Mouse (Mus musculus) forebrain, embryonic 15.5 days (tissue): Measurements from ENCODE around the gene Timmdc1. TPM values are rescaled to one million over a fixed set of nuclear protein-coding genes. Genes with fewer than 3 reads are reported as not detected.
A peak's percentile ranks its signal among the peaks of the same experiment; 100 is the strongest.

Source experiments
- ATAC-seq: fragments of 200-750 bp; cut with Nextera tagmentation; replicated peaks from 2 replicates; pipeline ENCODE4 v1.8.0; 2017; ENCODE audit warnings: mild to moderate bottlenecking, moderate TSS enrichment, moderate library complexity
- H3K27ac ChIP-seq: fragments of 300-500 bp; sonication (generic); replicated peaks from 2 replicates; pipeline ENCODE4 v1.5.1; 2015; ENCODE audit warnings: mild to moderate bottlenecking, inconsistent platforms
- H3K27me3 ChIP-seq: fragments of 300-500 bp; sonication (generic); 2 replicates; pipeline ENCODE4 v1.6.1; 2015; ENCODE audit warnings: inconsistent platforms
- H3K36me3 ChIP-seq: fragments of 300-500 bp; sonication (generic); 2 replicates; pipeline ENCODE4 v1.6.1; 2015; ENCODE audit warnings: mild to moderate bottlenecking, inconsistent platforms
- H3K4me1 ChIP-seq: fragments of 300-500 bp; sonication (generic); 2 replicates; pipeline ENCODE4 v1.6.1; 2015; ENCODE audit warnings: inconsistent platforms
- H3K4me2 ChIP-seq: fragments of 300-500 bp; sonication (generic); replicated peaks from 2 replicates; pipeline ENCODE4 v1.6.1; 2015; ENCODE audit warnings: mild to moderate bottlenecking, inconsistent platforms
- H3K4me3 ChIP-seq: fragments of 300-500 bp; sonication (generic); 2 replicates; pipeline ENCODE4 v1.5.1; 2015; ENCODE audit warnings: mild to moderate bottlenecking, inconsistent platforms
- H3K9ac ChIP-seq: fragments of 300-500 bp; sonication (generic); replicated peaks from 2 replicates; pipeline ENCODE4 v1.6.1; 2015; ENCODE audit warnings: mild to moderate bottlenecking, inconsistent platforms
- H3K9me3 ChIP-seq: fragments of 300-500 bp; sonication (generic); 2 replicates; pipeline ENCODE4 v1.6.1; 2016; ENCODE audit warnings: inconsistent platforms
- WGBS: fragments of 180-500 bp; shearing (Covaris S2); methylation state at CpG from one replicate; pipeline ENCODE4 v1.1.7; 2015; ENCODE audit warnings: mixed read lengths; 5-methylcytosine and 5-hydroxymethylcytosine counted together
- polyA plus RNA-seq: library from polyadenylated mRNA; unstranded; fragments of >200 nt; fragmentation: Nextera tagmentation; extraction: Ambion mirVana; gene quantifications from 2 replicates; pipeline ENCODE4 v1.2.1, GENCODE M21; 2015

Timmdc1 gene
- polyA plus RNA-seq, 1 experiment from 2014 or later: 39.3 TPM

DNA sequence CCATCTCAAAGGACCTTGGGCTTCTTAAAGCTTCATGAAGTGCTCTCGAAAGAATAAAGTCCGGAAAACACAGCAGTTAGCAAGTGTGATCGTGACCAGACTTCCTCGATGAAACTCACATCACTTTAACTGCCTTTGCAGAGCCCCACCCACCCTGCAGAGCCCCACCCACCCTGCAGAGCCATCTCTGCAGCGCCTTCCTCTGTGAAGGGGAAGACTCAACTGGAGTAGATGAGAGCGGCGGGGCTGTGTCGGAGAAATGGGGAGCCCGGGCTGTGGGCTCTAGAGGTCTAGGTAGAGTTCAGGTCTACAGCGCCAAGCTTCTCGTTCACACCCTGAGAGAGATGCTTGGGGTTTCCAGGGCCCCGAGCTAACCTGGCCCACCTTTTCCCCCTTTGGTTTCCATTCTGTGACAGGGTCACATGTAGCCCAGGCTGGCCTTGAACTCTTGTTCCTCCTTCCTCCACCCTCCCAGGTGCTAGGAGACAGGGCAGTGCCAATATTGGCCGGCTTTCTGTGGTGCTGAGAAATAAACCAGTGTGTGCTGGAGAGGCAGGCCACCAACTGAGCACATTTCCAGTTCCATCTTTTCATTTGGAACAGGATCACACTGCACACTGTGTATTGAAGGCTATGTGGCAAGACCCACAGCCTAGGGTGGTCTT is 16.4 kb upstream of the Timmdc1 start:
- no peak for ATAC-seq
- WGBS: 91% methylated on average over 13 of the region's 13 CpGs
- Histone ChIP-seq H3K27me3 (no peaks in the 10 kb centered on the region), H3K9ac (no peak overlapping the region), H3K36me3 (peaks cover 74% of the 10 kb centered on the region), H3K27ac (no peak overlapping the region), H3K4me2 (no peak overlapping the region), H3K9me3 (no peaks in the 10 kb centered on the region), H3K4me1 (no peaks in the 10 kb centered on the region), H3K4me3 (no peak overlapping the region)

DNA sequence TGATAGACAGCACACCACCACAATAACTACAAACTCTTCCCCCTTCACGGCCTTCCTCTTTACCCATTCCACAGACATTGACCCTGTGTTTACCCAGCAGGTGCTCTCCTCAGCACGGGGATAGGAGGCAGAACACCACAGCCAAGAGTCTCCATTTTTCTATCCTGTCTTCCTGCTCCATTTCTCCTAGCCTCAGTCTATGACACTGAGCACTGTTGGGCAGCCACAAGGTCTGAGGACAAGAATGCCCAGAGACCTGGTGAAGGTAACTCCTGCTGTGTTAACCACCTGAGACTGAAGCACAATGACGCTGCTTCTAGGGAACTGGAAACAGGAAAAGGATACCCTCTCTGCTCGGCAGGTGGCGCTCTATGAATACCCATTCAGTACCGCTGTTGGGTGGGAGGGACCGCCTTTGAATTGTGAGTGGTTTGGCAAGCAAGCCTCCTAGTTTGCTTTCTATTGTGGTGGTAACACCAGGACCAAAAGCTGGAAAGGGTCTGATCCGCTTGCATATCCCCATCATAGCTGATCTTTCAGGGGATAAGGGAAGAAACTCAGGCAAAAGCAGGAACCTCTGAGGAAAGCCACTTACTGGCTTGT is 14.2 kb upstream of the Timmdc1 start:
- Histone ChIP-seq H3K27ac (no peak overlapping the region), H3K4me2 (no peak overlapping the region), H3K9ac (no peak overlapping the region), H3K27me3 (no peaks in the 10 kb centered on the region), H3K4me1 (no peaks in the 10 kb centered on the region), H3K4me3 (no peak overlapping the region), H3K36me3 (peaks cover 75% of the 10 kb centered on the region), H3K9me3 (no peaks in the 10 kb centered on the region)
- WGBS: 37% methylated on average over 8 of the region's 8 CpGs
- peak; percentile 60 for ATAC-seq

DNA sequence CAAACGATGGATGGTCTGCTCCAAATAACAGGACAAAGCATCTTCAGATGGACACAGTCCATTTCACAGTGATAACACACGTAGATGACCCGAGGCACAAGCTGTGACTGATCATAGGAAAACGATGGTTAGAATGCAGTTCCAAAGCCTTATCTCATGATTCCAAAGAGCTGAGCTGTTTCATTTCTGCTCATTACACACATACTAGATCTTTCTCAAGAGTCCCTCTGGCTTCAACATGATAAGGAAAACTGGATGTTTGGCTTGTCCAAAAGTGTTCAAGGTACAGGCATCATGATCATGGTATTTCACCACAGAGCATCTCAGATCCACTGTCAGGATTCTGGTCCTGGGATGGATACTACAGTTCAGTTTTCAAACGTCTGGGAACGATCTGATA is 3.8 kb upstream of the Timmdc1 start:
- no peak for ATAC-seq
- WGBS: 91% methylated on average over 6 of the region's 6 CpGs

DNA sequence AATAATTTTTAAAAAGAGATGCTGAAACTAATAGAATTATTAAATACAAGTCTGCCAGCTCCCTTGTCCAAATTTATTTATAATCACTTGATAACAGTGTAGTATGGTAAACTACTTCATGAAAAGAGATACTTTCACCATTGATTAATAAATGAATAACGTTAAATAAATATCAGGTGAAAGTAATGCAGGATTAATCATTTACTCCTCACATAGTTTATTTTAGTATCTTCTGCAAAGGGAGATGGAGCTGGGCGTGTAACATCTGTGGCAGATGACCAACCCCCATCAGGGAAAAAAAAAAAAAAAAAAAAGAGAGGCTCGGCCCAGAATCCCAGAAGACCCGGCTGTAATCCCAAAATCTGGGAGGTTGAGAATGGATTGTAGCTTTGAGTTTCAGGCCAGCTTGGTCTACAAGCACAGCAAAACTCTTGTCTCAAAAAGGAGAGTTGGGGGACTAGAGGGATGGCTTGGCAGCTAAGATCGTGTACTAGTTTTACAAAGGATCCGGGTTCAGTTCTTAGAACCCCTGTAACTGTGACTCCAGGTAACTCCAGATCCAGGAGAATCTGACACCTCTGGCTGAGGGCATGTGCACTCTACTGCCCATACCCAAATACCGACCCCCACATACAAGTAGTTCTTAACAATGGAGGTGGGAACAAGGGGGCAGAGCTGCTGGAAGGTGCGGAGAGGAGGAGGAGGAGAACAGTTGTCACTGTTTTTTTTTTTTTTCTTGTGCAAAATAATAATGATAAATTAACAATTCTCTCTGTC is 1.1 kb downstream of the Timmdc1 start:
- WGBS: 37% methylated on average over 8 of the region's 8 CpGs
- Histone ChIP-seq H3K9ac (peak overlapping the region; percentile 99), H3K27me3 (no peaks in the 10 kb centered on the region), H3K4me2 (peak overlapping the region; percentile 58), H3K27ac (no peak overlapping the region), H3K9me3 (no peaks in the 10 kb centered on the region), H3K4me1 (peaks cover 19% of the 10 kb centered on the region), H3K4me3 (peak overlapping the region; percentile 99), H3K36me3 (peaks cover 42% of the 10 kb centered on the region)
- no peak for ATAC-seq

More for the DNA sequence above, 3.8 kb upstream of the Timmdc1 start:
- Histone ChIP-seq H3K27me3 (no peaks in the 10 kb centered on the region), H3K4me3 (no peak overlapping the region), H3K4me1 (peaks cover 14% of the 10 kb centered on the region), H3K9me3 (no peaks in the 10 kb centered on the region), H3K9ac (no peak overlapping the region), H3K27ac (no peak overlapping the region), H3K36me3 (peaks cover 70% of the 10 kb centered on the region), H3K4me2 (no peak overlapping the region)

DNA sequence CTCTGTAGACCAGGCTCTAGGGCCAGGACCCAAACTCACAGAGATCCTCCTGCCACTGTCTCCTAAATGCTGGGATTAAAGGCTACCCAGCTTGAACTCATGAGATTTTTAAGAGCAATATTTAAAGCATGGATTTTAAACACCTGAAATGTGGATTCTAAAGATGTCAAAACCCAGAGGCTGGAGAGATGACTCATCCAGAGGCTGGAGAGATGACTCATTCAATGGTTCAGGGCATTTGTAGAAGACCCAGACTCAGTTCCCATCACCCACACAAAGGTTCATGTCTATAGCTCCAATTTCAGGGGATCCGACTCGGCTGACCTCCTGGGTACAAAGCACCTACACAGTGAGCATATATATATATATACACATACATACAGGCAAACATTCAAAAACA is 3.3 kb downstream of the Timmdc1 start:
- no peak overlapping the region for H3K27ac ChIP-seq
- H3K9ac ChIP-seq: no peak overlapping the region
- ATAC-seq: no peak
- H3K27me3 ChIP-seq: no peaks in the 10 kb centered on the region
- peaks cover 34% of the 10 kb centered on the region for H3K36me3 ChIP-seq
- no peak overlapping the region for H3K4me2 ChIP-seq
- H3K4me3 ChIP-seq: no peak overlapping the region
- H3K4me1 ChIP-seq: peaks cover 19% of the 10 kb centered on the region
- no peaks in the 10 kb centered on the region for H3K9me3 ChIP-seq
- 93% methylated on average over 2 of the region's 2 CpGs for WGBS

DNA sequence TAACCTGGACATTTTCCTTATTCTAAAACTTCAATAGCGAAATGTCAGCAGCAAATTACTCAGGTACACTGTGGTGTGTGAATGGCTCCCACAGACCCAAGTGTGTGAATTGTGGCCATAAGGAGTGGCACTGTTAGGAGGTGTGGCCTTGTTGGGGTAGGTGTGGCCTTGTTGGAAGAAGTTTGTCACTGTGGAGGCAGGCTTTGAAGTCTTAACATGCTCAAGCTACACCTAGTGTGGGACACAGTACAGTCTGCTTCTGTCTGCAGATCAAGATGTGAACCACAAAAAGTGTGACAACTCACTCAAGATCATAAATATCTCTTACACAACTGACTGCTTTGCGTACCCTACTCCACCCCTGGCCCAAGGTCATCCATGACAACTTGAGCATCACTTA is 11.6 kb downstream of the Timmdc1 start:
- 99% methylated on average over 2 of the region's 2 CpGs for WGBS
- H3K36me3 ChIP-seq: peaks cover 57% of the 10 kb centered on the region
- no peaks in the 10 kb centered on the region for H3K9me3 ChIP-seq
- H3K27me3 ChIP-seq: no peaks in the 10 kb centered on the region
- ATAC-seq: no peak
- H3K9ac ChIP-seq: no peak overlapping the region
- H3K4me1 ChIP-seq: no peaks in the 10 kb centered on the region
- H3K4me3 ChIP-seq: no peak overlapping the region
- H3K27ac ChIP-seq: no peak overlapping the region
- no peak overlapping the region for H3K4me2 ChIP-seq

DNA sequence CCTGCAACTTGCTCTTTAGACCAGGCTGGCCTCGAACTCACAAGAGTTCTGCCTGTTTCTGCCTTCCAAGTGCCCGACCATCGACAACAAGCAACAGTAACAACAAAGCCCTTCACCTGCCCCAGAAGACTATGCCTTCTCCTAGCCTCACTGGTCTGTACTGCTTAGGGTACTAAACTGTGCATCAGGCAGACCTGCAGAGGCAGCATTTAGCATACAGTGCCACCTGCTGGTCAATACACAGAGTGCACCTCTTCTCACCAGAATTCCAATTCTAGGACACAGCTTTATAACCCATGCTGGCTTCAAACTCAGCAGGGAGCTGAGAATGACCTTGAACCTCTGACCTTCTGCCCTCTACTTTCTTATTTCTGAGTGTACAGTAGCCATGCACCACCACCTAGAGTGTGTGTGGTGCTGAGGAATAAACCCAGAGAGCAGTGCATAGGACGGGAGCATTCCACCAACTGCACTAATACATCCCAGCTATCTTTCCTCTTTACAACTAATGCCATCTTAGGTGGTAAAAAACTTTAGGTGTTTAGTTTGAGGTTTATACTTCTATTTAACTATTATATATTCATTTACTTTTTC is 16.3 kb downstream of the Timmdc1 start:
- no peaks in the 10 kb centered on the region for H3K4me1 ChIP-seq
- H3K9ac ChIP-seq: no peak overlapping the region
- ATAC-seq: peak; percentile 91
- no peak overlapping the region for H3K27ac ChIP-seq
- H3K9me3 ChIP-seq: no peaks in the 10 kb centered on the region
- H3K27me3 ChIP-seq: no peaks in the 10 kb centered on the region
- H3K4me3 ChIP-seq: no peak overlapping the region
- no peak overlapping the region for H3K4me2 ChIP-seq
- H3K36me3 ChIP-seq: peaks cover 57% of the 10 kb centered on the region
- WGBS: 73% methylated on average over 4 of the region's 4 CpGs

DNA sequence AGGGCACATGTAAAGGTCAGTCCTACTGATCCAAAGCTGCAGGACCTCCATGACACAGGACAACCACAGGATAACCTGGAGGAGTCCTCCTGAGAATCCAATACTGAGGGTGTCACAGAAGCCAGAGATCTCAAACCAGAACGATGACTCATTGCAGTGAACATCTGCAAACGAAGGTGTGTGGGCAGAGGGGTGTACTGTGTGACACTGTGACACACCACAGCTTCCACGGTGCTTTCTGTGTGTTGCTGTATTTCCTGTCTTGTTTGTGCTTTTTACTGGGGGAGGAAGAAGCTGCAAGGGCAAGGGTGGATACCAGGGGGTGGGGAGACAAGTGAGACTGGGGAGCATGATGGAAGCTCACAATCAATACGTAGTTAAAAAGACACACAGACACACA is 18.9 kb downstream of the Timmdc1 start:
- WGBS: 92% methylated on average over 4 of the region's 4 CpGs
- H3K36me3 ChIP-seq: peaks cover 61% of the 10 kb centered on the region
- no peak overlapping the region for H3K9ac ChIP-seq
- no peak overlapping the region for H3K4me3 ChIP-seq
- no peak overlapping the region for H3K27ac ChIP-seq
- ATAC-seq: no peak
- no peak overlapping the region for H3K4me2 ChIP-seq
- H3K9me3 ChIP-seq: no peaks in the 10 kb centered on the region
- no peaks in the 10 kb centered on the region for H3K4me1 ChIP-seq
- no peaks in the 10 kb centered on the region for H3K27me3 ChIP-seq

DNA sequence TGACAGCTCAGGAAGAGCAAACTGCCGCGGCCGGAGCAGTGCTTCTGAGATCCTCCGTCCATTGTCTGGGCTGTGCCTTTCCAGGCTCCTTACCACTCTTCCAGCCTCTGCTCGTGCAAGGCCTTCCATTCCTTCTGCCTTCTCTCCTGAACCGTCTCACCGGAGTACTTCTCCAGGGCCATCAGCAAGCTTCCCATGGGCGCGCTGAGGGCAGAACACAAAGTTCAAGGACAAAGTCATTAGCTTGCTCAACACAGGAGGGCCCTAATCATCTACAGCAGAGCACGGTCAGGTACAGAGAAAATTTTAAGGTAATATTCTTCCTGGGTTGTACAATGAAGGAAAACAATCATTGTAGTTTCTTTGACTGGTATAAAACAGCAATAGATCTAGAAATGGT is 20.0 kb downstream of the Timmdc1 start:
- no peak for ATAC-seq
- no peak overlapping the region for H3K27ac ChIP-seq
- no peak overlapping the region for H3K4me3 ChIP-seq
- no peak overlapping the region for H3K9ac ChIP-seq
- H3K4me1 ChIP-seq: no peaks in the 10 kb centered on the region
- no peaks in the 10 kb centered on the region for H3K9me3 ChIP-seq
- WGBS: 94% methylated on average over 10 of the region's 10 CpGs
- H3K27me3 ChIP-seq: no peaks in the 10 kb centered on the region
- H3K36me3 ChIP-seq: peaks cover 61% of the 10 kb centered on the region
- H3K4me2 ChIP-seq: no peak overlapping the region

DNA sequence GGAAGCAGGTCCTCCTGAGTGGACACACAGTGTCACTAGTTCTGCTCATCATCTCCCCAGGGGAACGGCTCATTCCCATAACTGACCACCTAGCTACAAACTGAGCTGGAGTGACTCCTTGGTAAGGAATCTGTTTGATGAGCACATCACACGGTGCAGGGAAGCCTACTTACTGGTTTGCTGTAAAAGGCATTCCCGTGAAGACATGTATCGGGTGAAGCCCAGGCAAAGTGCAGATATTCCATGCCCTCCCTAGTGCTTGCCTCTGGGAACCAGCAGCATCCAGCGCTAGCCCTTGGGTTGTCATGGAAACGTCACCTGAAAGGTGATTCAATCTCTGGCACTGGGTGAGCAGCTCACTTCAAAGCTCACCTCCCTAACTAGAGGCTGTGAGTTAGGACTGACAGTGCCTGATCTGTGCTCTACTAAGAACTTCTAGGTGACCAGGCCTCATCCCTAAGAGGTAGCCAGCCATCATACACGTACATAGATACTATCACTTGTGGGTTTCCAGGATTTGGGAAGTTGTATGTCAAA is 25.8 kb downstream of the Timmdc1 start:
- Histone ChIP-seq H3K4me1 (no peaks in the 10 kb centered on the region), H3K36me3 (peaks cover 32% of the 10 kb centered on the region), H3K9ac (no peak overlapping the region), H3K27ac (no peak overlapping the region), H3K4me3 (no peak overlapping the region), H3K27me3 (no peaks in the 10 kb centered on the region), H3K9me3 (no peaks in the 10 kb centered on the region), H3K4me2 (no peak overlapping the region)
- no peak for ATAC-seq
- WGBS: 80% methylated on average over 7 of the region's 7 CpGs

DNA sequence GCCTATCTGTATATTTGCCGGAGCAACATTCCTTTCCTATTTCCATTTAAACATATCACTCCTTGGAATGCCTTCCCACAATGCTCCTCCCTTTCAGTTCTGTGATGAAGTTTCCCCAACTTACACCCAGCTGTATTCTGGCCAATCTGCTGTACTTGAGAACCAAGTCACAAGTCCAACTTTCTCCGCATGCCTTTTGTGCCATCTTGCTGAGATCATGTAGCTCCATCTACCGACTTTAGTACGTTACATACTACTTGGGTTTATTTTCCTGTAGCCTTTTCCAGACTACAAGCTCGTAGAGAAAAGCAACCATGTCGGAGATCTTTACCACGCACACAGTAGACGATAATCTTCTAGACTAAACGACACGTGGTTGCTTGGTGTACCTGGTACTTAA is 28.6 kb downstream of the Timmdc1 start:
- no peak for ATAC-seq
- Histone ChIP-seq H3K9ac (no peak overlapping the region), H3K36me3 (peaks cover 17% of the 10 kb centered on the region), H3K4me2 (no peak overlapping the region), H3K4me1 (no peaks in the 10 kb centered on the region), H3K27me3 (no peaks in the 10 kb centered on the region), H3K9me3 (no peaks in the 10 kb centered on the region), H3K27ac (no peak overlapping the region), H3K4me3 (no peak overlapping the region)
- WGBS: 91% methylated on average over 10 of the region's 10 CpGs

DNA sequence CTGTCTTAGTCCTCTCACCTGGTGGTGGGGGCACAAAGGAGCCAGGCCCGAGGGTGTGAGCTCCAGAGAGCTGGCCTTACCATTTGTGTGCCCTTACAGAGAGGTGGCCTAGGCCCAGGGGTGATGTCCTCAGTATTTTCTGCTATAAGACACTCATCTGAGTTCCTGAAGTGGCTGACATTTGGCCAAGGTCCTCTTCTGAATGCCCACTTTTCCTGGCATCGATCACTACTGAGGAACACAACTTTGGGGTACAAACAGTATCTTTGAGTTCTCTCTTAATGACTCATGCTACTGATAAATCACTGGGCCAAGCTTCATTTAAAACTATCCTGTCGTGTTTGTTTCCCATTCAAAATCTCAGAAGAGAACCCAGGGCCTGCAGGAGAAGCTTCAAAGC is 29.9 kb downstream of the Timmdc1 start:
- H3K27me3 ChIP-seq: no peaks in the 10 kb centered on the region
- no peak for ATAC-seq

More for the DNA sequence above, 29.9 kb downstream of the Timmdc1 start:
- Histone ChIP-seq H3K27ac (no peak overlapping the region), H3K4me2 (no peak overlapping the region), H3K4me3 (no peak overlapping the region), H3K36me3 (peaks cover 5% of the 10 kb centered on the region), H3K9ac (no peak overlapping the region), H3K9me3 (no peaks in the 10 kb centered on the region), H3K4me1 (no peaks in the 10 kb centered on the region)
- WGBS: 91% methylated on average over 3 of the region's 3 CpGs
